Mouse (Mus musculus): ENCODE data around the gene Tmem62. TPM values are rescaled to one million over a fixed set of nuclear protein-coding genes. Genes with fewer than 3 reads are reported as not detected.

Gene Tmem62
- 12.9 and 13.1 TPM in 2 replicates for polyA plus RNA-seq (2015; fragmentation: Nextera tagmentation; extraction: Ambion mirVana)

DNA sequence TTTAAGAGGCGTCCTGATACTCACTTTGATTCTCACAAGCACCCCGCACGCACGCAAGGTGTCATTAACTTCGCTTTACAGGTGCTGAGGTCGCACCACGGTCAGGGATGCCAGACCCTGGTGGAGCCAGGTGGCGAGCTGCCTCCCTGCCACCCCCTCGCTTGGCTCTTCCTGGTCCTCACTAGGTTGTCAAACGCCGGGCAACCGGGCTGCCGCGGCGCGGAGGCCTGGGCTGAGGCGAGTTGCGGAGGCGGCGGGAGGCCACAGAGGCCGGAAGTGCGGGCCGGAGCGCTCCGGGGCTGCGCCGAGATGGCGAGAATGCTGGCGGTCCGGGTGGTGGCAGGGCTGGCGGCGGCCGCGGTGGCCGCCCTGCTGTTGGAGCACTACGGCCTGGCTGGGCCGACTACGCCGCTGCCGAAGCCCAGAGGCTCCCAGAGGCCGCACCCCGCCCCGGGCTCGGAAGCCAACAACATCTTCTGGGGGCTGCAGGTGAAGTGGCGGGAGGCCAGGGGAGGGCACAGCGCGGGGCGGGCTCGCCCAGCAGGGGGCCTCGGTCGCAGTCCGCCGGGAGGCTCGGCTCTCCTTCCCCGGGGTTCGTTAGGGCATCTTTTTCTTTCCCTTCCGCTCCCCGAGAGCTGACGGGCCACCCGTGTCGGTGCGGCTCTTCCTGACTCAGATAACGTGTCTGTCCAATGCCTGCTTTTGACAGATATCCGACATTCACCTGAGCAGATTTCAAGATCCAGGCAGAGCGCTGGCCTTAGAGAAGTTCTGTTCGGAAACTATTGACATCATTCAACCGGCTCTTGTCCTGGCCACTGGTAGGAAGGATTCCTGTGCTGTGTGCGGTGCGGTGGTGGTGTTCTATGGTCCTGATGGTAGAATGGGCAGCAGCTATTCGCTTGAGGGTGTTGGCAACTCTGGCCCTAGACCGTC is at the start of gene Tmem62:
Gene Tmem62 (plus strand): TSS at position 28 of the 936 bp plus-strand sequence.
- H3K4me3 ChIP-seq (ENCODE audit: low read depth, low read length) = peak within 1 kb of the TSS; percentile 63
- peak within 1 kb of the TSS; percentile 93 for H3K9ac ChIP-seq (ENCODE audit: low read depth, low read length)
- ATAC-seq = peak; percentile 81
- H3K4me2 ChIP-seq (ENCODE audit: low read length) = peak within 1 kb of the TSS; percentile 74
- under 1% methylated on average over 67 of the region's 71 CpGs for WGBS
- H3K4me1 ChIP-seq (ENCODE audit: control insufficient read depth, insufficient read depth, low read length) = peaks cover 13% of the 10 kb centered on the region
- 0 out of 2 replicates have a peak, but pooled peaks cover 2% of the 10 kb centered on the region for H3K36me3 ChIP-seq (ENCODE audit: control insufficient read depth, insufficient read depth, low read length)
- H3K9me3 ChIP-seq (replicated peaks; ENCODE audit: control insufficient read depth, low read length, poor library complexity, severe bottlenecking) = no peaks in the 10 kb centered on the region
- peak within 1 kb of the TSS; percentile 90 for H3K27ac ChIP-seq (ENCODE audit: low read length)
- H3K27me3 ChIP-seq (ENCODE audit: control insufficient read depth, insufficient read depth, low read depth, low read length) = no peaks in the 10 kb centered on the region

DNA sequence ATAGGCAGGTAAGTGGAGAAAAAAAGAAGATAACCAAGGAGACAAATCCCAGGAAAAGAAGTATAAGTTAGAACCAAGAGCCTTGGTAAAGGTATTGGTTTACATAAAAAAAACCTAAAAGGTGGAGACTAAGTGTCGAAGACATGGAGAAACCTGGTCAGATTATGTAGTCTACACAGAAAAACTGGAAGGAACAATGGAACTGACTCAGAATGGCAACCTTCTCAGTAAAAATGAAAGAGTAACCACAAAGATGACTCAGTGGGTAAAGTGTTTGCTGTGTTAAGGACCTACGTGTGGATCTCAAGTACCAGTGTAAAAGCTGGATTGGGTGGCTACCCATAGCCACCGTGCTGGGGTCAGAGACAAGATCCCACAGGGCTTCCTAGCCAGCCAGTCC is 43.8 kb upstream of the Tmem62 start:
- no peak overlapping the region for H3K4me3 ChIP-seq (ENCODE audit: low read depth, low read length)
- no peak for ATAC-seq
- no peaks in the 10 kb centered on the region for H3K27me3 ChIP-seq (ENCODE audit: control insufficient read depth, insufficient read depth, low read depth, low read length)
- WGBS = 99% methylated on average over 3 of the region's 3 CpGs
- no peak overlapping the region for H3K27ac ChIP-seq (ENCODE audit: low read length)
- H3K4me2 ChIP-seq (ENCODE audit: low read length) = no peak overlapping the region
- H3K9me3 ChIP-seq (replicated peaks; ENCODE audit: control insufficient read depth, low read length, poor library complexity, severe bottlenecking) = no peaks in the 10 kb centered on the region
- peaks cover 22% of the 10 kb centered on the region for H3K36me3 ChIP-seq (ENCODE audit: control insufficient read depth, insufficient read depth, low read length)
- H3K9ac ChIP-seq (ENCODE audit: low read depth, low read length) = no peak overlapping the region
- no peaks in the 10 kb centered on the region for H3K4me1 ChIP-seq (ENCODE audit: control insufficient read depth, insufficient read depth, low read length)

DNA sequence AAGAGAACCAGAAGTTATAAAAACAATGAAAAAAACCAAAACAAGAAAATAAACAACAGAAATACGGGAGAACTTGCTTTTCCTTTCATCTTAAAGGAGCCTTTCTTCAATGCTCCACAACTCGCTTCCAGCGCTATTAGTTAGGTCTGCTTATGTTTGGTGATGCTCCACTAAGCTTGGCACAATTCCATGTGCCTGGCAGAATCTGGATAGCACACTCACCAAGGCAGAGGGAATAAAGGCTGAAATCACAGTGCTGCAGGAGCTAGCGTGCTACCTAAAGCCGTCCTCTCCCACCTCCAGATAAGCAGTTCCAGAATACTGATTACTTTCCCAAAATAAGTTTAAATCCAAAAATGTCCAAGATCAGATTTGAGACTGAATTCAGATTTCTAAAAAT is 25.6 kb upstream of the Tmem62 start:
- Histone ChIP-seq H3K27me3 (ENCODE audit: control insufficient read depth, insufficient read depth, low read depth, low read length) (no peaks in the 10 kb centered on the region), H3K4me3 (ENCODE audit: low read depth, low read length) (no peak overlapping the region), H3K9ac (ENCODE audit: low read depth, low read length) (no peak overlapping the region), H3K4me1 (ENCODE audit: control insufficient read depth, insufficient read depth, low read length) (no peaks in the 10 kb centered on the region), H3K27ac (ENCODE audit: low read length) (no peak overlapping the region), H3K4me2 (ENCODE audit: low read length) (no peak overlapping the region), H3K36me3 (ENCODE audit: control insufficient read depth, insufficient read depth, low read length) (peaks cover 23% of the 10 kb centered on the region), H3K9me3 (replicated peaks; ENCODE audit: control insufficient read depth, low read length, poor library complexity, severe bottlenecking) (no peaks in the 10 kb centered on the region)
- ATAC-seq = no peak
- WGBS = 91% methylated on average over 5 of the region's 5 CpGs

DNA sequence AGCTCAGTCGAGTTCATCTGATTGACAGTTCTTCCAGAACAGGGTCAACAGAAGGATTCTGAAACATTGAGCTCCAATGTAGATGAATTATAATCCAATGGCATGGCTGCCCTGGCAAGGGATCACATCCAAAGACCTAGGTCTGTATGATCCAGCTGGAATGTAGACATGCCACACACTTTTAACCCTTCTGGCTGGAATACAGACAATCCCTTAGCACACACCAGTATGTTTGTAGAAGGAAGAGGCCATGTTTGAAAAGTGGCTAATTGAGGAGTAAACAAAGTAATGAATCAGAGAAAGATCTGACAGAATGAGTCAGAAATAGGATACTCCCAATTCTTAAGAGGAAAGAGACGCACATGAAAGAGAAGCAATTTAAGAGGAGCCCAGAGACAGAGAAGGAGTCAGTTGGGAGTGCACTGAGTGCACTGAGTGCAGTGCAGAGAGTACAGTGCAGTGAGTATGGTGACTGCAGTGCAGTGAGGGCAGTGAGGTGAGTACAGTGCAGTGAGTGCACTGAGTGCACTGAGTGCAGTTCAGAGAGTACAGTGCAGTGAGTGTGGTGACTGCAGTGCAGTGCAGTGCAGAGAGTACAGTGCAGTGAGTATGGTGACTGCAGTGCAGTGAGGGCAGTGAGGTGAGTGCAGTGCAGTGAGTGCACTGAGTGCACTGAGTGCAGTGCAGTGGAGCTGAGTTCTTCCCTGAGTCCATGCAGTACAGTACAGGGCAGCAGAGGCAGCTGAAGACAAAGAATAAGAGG is 24.5 kb upstream of the Tmem62 start:
- no peaks in the 10 kb centered on the region for H3K27me3 ChIP-seq (ENCODE audit: control insufficient read depth, insufficient read depth, low read depth, low read length)
- no peaks in the 10 kb centered on the region for H3K4me1 ChIP-seq (ENCODE audit: control insufficient read depth, insufficient read depth, low read length)
- H3K9me3 ChIP-seq (replicated peaks; ENCODE audit: control insufficient read depth, low read length, poor library complexity, severe bottlenecking) = no peaks in the 10 kb centered on the region
- H3K9ac ChIP-seq (ENCODE audit: low read depth, low read length) = no peak overlapping the region
- H3K4me3 ChIP-seq (ENCODE audit: low read depth, low read length) = no peak overlapping the region
- peaks cover 15% of the 10 kb centered on the region for H3K36me3 ChIP-seq (ENCODE audit: control insufficient read depth, insufficient read depth, low read length)
- no peak overlapping the region for H3K27ac ChIP-seq (ENCODE audit: low read length)
- WGBS = 79% methylated on average over 2 of the region's 2 CpGs
- H3K4me2 ChIP-seq (ENCODE audit: low read length) = no peak overlapping the region
- no peak for ATAC-seq

DNA sequence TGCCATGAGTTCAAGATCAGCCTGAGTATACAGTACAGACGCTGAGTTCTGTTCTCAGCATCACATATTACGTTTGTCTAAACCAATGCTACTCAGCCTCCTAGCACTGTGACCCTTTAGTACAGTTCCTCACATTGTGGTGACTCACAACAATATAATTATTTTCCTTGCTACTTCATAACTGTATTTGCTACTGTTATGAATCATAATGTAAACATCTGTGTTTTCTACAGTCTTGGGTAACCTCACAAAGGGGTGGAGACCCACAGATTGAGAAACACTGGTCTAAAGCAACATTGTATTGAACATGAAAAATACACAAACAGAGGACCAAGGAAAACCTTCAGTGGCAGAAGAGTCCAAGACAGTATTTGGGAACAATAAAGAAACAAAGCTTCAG is 17.5 kb upstream of the Tmem62 start:
- Histone ChIP-seq H3K27ac (ENCODE audit: low read length) (no peak overlapping the region), H3K4me3 (ENCODE audit: low read depth, low read length) (no peak overlapping the region), H3K27me3 (ENCODE audit: control insufficient read depth, insufficient read depth, low read depth, low read length) (no peaks in the 10 kb centered on the region), H3K36me3 (ENCODE audit: control insufficient read depth, insufficient read depth, low read length) (peaks cover 6% of the 10 kb centered on the region; the same call in 1 of the 2 replicates), H3K4me2 (ENCODE audit: low read length) (no peak overlapping the region), H3K9ac (ENCODE audit: low read depth, low read length) (no peak overlapping the region), H3K4me1 (ENCODE audit: control insufficient read depth, insufficient read depth, low read length) (no peaks in the 10 kb centered on the region), H3K9me3 (replicated peaks; ENCODE audit: control insufficient read depth, low read length, poor library complexity, severe bottlenecking) (no peaks in the 10 kb centered on the region)
- WGBS = 93% methylated on average over 2 of the region's 2 CpGs
- no peak for ATAC-seq

DNA sequence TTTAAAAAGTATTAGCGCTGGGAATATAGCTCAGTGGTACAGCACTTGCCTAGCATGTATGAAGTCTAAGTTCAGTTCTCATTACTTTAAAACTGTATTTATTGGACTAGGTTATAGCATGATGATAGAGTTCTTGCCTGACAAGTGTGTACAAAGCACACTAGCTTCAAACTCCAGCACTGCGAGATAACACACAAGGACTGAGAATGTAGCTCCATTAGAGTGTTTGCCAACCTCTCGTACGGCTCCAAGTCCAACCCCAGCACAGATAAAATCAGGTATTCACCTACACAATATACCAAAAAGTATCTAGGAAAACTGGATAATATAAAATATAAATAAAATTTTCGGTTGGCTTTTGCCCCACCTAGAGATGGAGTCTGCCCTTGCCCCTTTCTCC is 17.0 kb upstream of the Tmem62 start:
- 96% methylated on average over 5 of the region's 5 CpGs for WGBS
- H3K27ac ChIP-seq (ENCODE audit: low read length) = no peak overlapping the region
- no peak overlapping the region for H3K4me3 ChIP-seq (ENCODE audit: low read depth, low read length)
- no peaks in the 10 kb centered on the region for H3K4me1 ChIP-seq (ENCODE audit: control insufficient read depth, insufficient read depth, low read length)
- 0 out of 2 replicates have a peak, but pooled peaks cover 3% of the 10 kb centered on the region for H3K36me3 ChIP-seq (ENCODE audit: control insufficient read depth, insufficient read depth, low read length)
- no peaks in the 10 kb centered on the region for H3K27me3 ChIP-seq (ENCODE audit: control insufficient read depth, insufficient read depth, low read depth, low read length)
- no peak overlapping the region for H3K9ac ChIP-seq (ENCODE audit: low read depth, low read length)
- no peak for ATAC-seq
- no peak overlapping the region for H3K4me2 ChIP-seq (ENCODE audit: low read length)
- no peaks in the 10 kb centered on the region for H3K9me3 ChIP-seq (replicated peaks; ENCODE audit: control insufficient read depth, low read length, poor library complexity, severe bottlenecking)

DNA sequence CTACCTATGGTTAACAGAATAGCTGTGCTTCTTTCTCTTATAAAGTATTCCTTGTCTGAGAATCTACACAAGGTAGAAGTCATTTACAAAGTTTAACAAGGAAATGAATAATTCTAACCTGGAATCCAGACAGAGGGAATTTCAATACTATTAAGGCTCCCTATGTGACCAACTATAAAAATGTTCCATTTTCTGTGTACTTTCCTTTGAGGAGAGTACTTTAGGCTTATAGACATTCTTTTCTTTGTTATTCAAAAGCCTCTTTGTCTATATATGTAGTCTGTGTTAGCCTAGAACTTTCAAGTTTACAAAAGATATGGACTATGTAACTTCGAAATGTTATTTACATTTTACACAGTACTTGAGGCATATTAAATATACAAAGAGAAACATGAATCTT is 16.6 kb upstream of the Tmem62 start:
- Histone ChIP-seq H3K27me3 (ENCODE audit: control insufficient read depth, insufficient read depth, low read depth, low read length) (no peaks in the 10 kb centered on the region), H3K4me3 (ENCODE audit: low read depth, low read length) (no peak overlapping the region), H3K9ac (ENCODE audit: low read depth, low read length) (no peak overlapping the region), H3K27ac (ENCODE audit: low read length) (no peak overlapping the region), H3K36me3 (ENCODE audit: control insufficient read depth, insufficient read depth, low read length) (0 out of 2 replicates have a peak, but pooled peaks cover 3% of the 10 kb centered on the region), H3K9me3 (replicated peaks; ENCODE audit: control insufficient read depth, low read length, poor library complexity, severe bottlenecking) (no peaks in the 10 kb centered on the region), H3K4me1 (ENCODE audit: control insufficient read depth, insufficient read depth, low read length) (no peaks in the 10 kb centered on the region), H3K4me2 (ENCODE audit: low read length) (no peak overlapping the region)
- WGBS = 93% methylated on average over 1 of the region's 1 CpGs
- no peak for ATAC-seq

DNA sequence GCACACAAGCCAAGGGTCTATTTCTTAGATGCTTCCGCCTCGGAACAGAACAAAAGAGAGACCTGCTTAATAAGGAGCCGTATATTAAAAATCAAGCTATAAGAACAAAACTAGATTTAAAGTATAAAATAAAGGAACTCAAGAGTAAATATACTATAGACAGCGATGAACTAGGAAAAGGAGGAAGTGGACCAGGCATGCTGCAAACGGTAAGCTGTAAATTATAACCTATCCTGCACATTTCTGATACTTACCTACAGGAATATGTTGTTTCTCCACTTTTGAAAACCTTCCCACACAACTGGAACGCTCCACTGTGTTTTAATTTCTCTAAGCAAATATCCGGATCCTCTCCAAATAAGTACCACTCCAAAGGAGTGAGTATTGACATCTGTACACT is 13.7 kb upstream of the Tmem62 start:
- H3K36me3 ChIP-seq (ENCODE audit: control insufficient read depth, insufficient read depth, low read length) = 0 out of 2 replicates have a peak, but pooled peaks cover 3% of the 10 kb centered on the region
- peaks cover 5% of the 10 kb centered on the region for H3K4me1 ChIP-seq (ENCODE audit: control insufficient read depth, insufficient read depth, low read length)
- no peak overlapping the region for H3K4me2 ChIP-seq (ENCODE audit: low read length)
- no peaks in the 10 kb centered on the region for H3K27me3 ChIP-seq (ENCODE audit: control insufficient read depth, insufficient read depth, low read depth, low read length)
- no peak overlapping the region for H3K27ac ChIP-seq (ENCODE audit: low read length)
- 94% methylated on average over 7 of the region's 7 CpGs for WGBS
- no peaks in the 10 kb centered on the region for H3K9me3 ChIP-seq (replicated peaks; ENCODE audit: control insufficient read depth, low read length, poor library complexity, severe bottlenecking)
- no peak overlapping the region for H3K4me3 ChIP-seq (ENCODE audit: low read depth, low read length)
- no peak overlapping the region for H3K9ac ChIP-seq (ENCODE audit: low read depth, low read length)
- ATAC-seq = no peak

DNA sequence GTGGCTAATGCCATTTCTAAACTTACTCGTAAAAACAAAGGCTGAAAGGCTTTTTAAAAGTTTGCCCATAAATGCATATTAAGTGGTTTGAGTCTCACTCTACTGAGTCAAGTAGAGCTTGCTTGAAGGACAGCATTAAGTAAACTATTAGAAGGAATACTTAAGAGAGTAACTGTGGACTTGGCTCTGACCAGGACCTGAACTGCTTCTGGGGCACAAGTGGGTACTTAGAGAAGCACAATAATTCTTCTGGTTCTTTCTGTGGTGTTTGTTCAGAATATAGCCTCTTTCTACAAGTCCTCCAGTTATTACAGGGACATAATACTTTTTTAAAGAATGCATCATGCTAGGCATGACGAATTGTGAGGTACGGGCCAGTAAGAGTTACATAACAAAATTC is 11.3 kb upstream of the Tmem62 start:
- Histone ChIP-seq H3K4me3 (ENCODE audit: low read depth, low read length) (no peak overlapping the region), H3K27ac (ENCODE audit: low read length) (no peak overlapping the region), H3K27me3 (ENCODE audit: control insufficient read depth, insufficient read depth, low read depth, low read length) (no peaks in the 10 kb centered on the region), H3K4me2 (ENCODE audit: low read length) (no peak overlapping the region), H3K9me3 (replicated peaks; ENCODE audit: control insufficient read depth, low read length, poor library complexity, severe bottlenecking) (no peaks in the 10 kb centered on the region), H3K36me3 (ENCODE audit: control insufficient read depth, insufficient read depth, low read length) (no peaks in the 10 kb centered on the region), H3K9ac (ENCODE audit: low read depth, low read length) (no peak overlapping the region), H3K4me1 (ENCODE audit: control insufficient read depth, insufficient read depth, low read length) (peaks cover 17% of the 10 kb centered on the region)
- 91% methylated on average over 3 of the region's 3 CpGs for WGBS
- ATAC-seq = no peak
